Mouse (Mus musculus) midbrain, embryonic 16.5 days (tissue): ENCODE data around the gene Paqr7. TPM values are rescaled to one million over a fixed set of nuclear protein-coding genes. Genes with fewer than 3 reads are reported as not detected.

Experiments used
- ATAC-seq: fragments of 200-750 bp; cut with Nextera tagmentation; 2 replicates; pipeline ENCODE4 v1.8.0; 2017; ENCODE audit warnings: moderate TSS enrichment
- H3K27ac ChIP-seq: fragments of 300-500 bp; sonication (generic); 2 replicates; pipeline ENCODE4 v1.5.1; 2014; ENCODE audit warnings: mild to moderate bottlenecking, low read length, mixed read lengths
- H3K27me3 ChIP-seq: fragments of 300-500 bp; sonication (generic); 2 replicates; pipeline ENCODE4 v1.6.1; 2014; ENCODE audit warnings: low read depth, low read length, mixed read lengths; ENCODE audit not compliant: control insufficient read depth, insufficient read depth
- H3K36me3 ChIP-seq: fragments of 300-500 bp; sonication (generic); 2 replicates; pipeline ENCODE4 v1.6.1; 2014; ENCODE audit warnings: mild to moderate bottlenecking, low read length, moderate library complexity, mixed read lengths; ENCODE audit not compliant: control insufficient read depth, insufficient read depth
- H3K4me1 ChIP-seq: fragments of 300-500 bp; sonication (generic); 2 replicates; pipeline ENCODE4 v1.6.1; 2014; ENCODE audit warnings: mild to moderate bottlenecking, low read length, mixed read lengths; ENCODE audit not compliant: control insufficient read depth, insufficient read depth
- H3K4me2 ChIP-seq: fragments of 300-500 bp; sonication (generic); 2 replicates; pipeline ENCODE4 v1.6.1; 2014; ENCODE audit warnings: mild to moderate bottlenecking, low read length, mixed read lengths
- H3K4me3 ChIP-seq: fragments of 300-500 bp; sonication (generic); 2 replicates; pipeline ENCODE4 v1.5.1; 2014; ENCODE audit warnings: low read depth, mild to moderate bottlenecking, low read length, moderate library complexity, mixed read lengths
- H3K9ac ChIP-seq: fragments of 300-500 bp; sonication (generic); 2 replicates; pipeline ENCODE4 v1.6.1; 2014; ENCODE audit warnings: low read depth, low read length, mixed read lengths
- H3K9me3 ChIP-seq: fragments of 300-500 bp; sonication (generic); replicated peaks from 2 replicates; pipeline ENCODE4 v1.6.1; 2014; ENCODE audit warnings: mild to moderate bottlenecking, low read length, mixed read lengths; ENCODE audit not compliant: control insufficient read depth, poor library complexity, severe bottlenecking
- WGBS: fragments of 180-500 bp; shearing (Covaris S2); extraction: QIAGEN DNeasy Blood & Tissue Kit; methylation state at CpG from one replicate; pipeline ENCODE4 v1.1.7; 2014; 5-methylcytosine and 5-hydroxymethylcytosine counted together
- polyA plus RNA-seq: library from polyadenylated mRNA; unstranded; fragments of >200 nt; fragmentation: Nextera tagmentation; extraction: Ambion mirVana; gene quantifications from 2 replicates; pipeline ENCODE4 v1.2.1, GENCODE M21; 2015

Gene Paqr7
- polyA plus RNA-seq, 1 experiment from 2014 or later = 36.2 TPM

DNA sequence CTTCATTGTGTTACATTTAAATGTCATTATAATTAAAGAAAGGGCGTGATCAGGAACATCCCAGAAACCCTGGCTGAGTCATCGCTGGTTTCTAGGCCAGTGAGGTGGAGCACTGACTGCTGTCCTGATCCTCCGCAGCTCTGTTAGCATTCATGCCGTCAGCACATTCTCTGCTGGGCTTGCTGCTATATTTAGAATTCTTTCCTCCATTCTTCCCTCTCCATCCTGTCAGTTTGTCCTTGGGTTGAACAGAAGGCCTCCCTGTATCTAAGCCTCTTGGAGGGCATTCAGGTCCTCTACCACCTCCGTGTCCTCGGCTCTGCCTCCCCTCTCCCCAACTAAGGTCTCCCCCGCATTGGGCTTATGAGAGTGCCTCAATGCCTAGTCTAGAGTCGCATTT is 20.5 kb downstream of the Paqr7 start:
- 82% methylated on average over 8 of the region's 8 CpGs for WGBS
- H3K27me3 ChIP-seq = no peaks in the 10 kb centered on the region
- no peaks in the 10 kb centered on the region for H3K4me1 ChIP-seq
- no peak for ATAC-seq
- no peak overlapping the region for H3K4me3 ChIP-seq
- no peaks in the 10 kb centered on the region for H3K36me3 ChIP-seq
- H3K9me3 ChIP-seq = no peaks in the 10 kb centered on the region
- peak overlapping the region; percentile 33; the same call in 1 of the 2 replicates for H3K27ac ChIP-seq
- no peak overlapping the region for H3K9ac ChIP-seq
- no peak overlapping the region for H3K4me2 ChIP-seq

DNA sequence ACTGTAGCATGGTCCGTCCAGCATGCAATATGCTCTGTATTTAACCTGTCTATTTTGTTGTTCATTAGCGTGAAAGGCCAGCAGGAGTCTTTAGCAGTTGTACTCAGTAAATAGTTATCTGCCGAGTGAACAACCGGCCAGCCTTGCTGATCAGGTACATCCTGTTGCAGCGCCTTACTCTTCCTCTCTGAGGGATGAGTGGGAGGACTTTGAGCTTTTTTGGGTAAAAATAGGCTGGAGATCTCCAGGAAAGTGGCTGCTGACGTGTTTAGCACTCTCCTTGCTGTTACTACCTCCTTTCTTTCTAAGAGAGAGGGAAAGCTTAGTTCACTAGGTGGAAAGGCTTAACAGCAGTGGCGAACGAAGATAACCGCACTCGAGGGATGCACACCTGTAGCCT is 21.2 kb downstream of the Paqr7 start:
- Histone ChIP-seq H3K27ac (no peak overlapping the region), H3K4me1 (no peaks in the 10 kb centered on the region), H3K9ac (no peak overlapping the region), H3K27me3 (no peaks in the 10 kb centered on the region), H3K4me3 (no peak overlapping the region), H3K9me3 (no peaks in the 10 kb centered on the region), H3K4me2 (no peak overlapping the region), H3K36me3 (no peaks in the 10 kb centered on the region)
- no peak for ATAC-seq
- WGBS = 91% methylated on average over 10 of the region's 10 CpGs

DNA sequence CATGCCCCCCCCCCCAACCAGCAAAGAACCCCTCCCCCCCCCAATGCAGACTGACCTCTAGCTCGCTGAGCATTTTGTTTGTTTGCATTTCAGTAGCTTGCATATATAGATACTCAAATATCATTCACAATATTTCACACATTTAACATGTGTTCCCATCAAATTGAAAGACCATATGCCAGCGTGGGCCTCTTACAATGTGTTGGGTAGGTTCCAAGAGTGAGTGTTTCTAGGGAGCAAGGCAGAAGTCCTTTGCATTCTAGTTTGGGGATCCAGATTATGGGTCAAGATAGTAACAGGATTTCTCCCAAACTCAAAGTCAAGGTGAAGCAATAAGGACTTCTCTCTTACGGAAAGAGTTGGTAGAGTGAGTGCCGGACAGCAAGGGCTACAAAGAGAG is 22.0 kb downstream of the Paqr7 start:
- no peak overlapping the region for H3K4me2 ChIP-seq
- no peak overlapping the region for H3K27ac ChIP-seq
- H3K27me3 ChIP-seq = no peaks in the 10 kb centered on the region
- H3K4me3 ChIP-seq = no peak overlapping the region
- no peaks in the 10 kb centered on the region for H3K36me3 ChIP-seq
- no peaks in the 10 kb centered on the region for H3K9me3 ChIP-seq
- H3K9ac ChIP-seq = no peak overlapping the region
- ATAC-seq = no peak
- no peaks in the 10 kb centered on the region for H3K4me1 ChIP-seq
- WGBS = 93% methylated on average over 4 of the region's 4 CpGs

DNA sequence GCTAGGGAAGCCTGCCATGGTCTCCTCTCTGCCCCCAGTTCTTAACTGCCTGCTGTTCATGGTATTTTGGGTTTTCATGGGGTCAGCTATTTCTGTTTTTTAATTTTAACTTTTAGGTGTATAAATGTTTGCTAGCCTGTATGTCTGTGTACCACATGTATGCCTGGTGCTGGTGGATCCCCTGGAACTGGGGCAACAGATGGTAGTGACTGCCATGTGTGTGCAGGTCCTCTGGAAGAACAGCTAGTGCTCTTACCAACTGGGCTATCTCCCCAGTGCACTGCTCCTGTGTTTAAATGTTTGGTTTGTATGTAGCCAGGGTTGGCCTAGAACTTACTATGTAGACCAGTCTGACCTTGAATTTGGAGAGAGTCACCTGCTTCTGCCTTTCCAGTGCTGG is 22.8 kb downstream of the Paqr7 start:
- Histone ChIP-seq H3K36me3 (0 out of 2 replicates have a peak, but pooled peaks cover under 1% of the 10 kb centered on the region), H3K4me2 (no peak overlapping the region), H3K9me3 (no peaks in the 10 kb centered on the region), H3K27me3 (no peaks in the 10 kb centered on the region), H3K9ac (no peak overlapping the region), H3K27ac (no peak overlapping the region), H3K4me3 (no peak overlapping the region), H3K4me1 (no peaks in the 10 kb centered on the region)
- no peak for ATAC-seq

DNA sequence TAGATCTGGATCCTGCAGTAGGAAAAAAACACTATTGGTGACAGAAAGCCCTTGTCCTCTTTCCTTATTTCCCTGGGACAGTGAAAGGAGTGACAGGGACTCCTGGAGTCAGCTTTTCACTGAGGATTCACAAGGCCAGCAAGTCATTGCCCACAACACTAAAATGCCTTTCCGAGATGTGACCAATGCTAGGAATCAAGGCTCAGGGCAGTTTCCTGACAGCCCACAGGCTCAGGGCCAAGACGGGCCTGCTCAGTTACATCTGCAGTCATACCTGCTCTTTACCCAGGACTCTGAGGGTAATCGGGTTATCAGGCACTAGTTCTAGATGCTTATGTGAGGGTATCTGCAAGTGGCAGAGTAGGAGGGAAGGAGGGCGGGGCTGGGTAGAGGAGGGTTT is 26.9 kb downstream of the Paqr7 start:
- no peaks in the 10 kb centered on the region for H3K9me3 ChIP-seq
- WGBS = 89% methylated on average over 4 of the region's 4 CpGs
- H3K27ac ChIP-seq = no peak overlapping the region
- H3K4me3 ChIP-seq = no peak overlapping the region
- peaks cover 26% of the 10 kb centered on the region for H3K36me3 ChIP-seq
- no peak overlapping the region for H3K9ac ChIP-seq
- H3K4me2 ChIP-seq = no peak overlapping the region
- ATAC-seq = no peak
- H3K4me1 ChIP-seq = no peaks in the 10 kb centered on the region
- no peaks in the 10 kb centered on the region for H3K27me3 ChIP-seq

DNA sequence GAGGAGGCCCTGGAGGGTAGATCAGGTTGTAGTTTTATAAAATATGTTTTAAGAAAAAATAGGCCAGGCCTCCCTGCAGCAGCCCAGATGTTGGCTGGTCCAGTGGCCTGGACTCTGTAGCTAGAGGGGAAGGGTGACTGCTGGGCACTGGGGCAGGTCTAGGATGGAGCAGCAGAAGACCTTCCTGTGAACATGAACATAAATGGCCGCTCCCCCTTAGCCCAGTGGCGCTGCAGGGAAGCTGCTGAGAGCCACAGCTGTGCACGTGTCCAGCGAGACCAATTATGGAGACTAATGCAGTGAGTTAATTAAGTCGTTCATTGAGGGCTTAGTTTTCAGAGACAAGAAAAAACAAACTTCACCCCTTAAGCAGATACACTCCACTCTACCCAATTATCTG is 29.3 kb downstream of the Paqr7 start:
- Histone ChIP-seq H3K4me2 (no peak overlapping the region), H3K9me3 (no peaks in the 10 kb centered on the region), H3K27ac (no peak overlapping the region), H3K4me3 (no peak overlapping the region), H3K9ac (no peak overlapping the region), H3K27me3 (no peaks in the 10 kb centered on the region), H3K4me1 (no peaks in the 10 kb centered on the region), H3K36me3 (peaks cover 48% of the 10 kb centered on the region)
- WGBS = 58% methylated on average over 5 of the region's 5 CpGs
- ATAC-seq = no peak

DNA sequence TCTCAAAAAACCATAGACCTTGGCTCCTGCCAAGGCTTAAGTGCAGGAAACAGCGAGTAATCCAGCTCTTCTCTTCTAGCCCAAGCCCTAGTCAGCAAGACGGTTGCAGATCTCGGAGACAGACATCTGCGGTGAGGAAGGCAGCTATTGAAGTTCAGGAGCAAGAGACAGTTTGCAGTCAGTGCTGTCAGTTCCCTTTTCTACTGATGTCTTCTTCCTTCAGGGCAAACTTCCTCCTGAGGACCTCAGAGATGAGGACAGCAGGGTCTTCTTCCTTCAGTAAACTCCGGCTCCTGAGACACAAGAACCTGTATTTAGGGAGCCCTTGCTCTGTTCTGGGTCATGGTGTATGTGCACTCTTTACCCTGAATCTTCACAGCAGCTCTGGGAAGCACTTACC is 29.7 kb downstream of the Paqr7 start:
- Histone ChIP-seq H3K27ac (no peak overlapping the region), H3K27me3 (no peaks in the 10 kb centered on the region), H3K4me1 (no peaks in the 10 kb centered on the region), H3K4me2 (no peak overlapping the region), H3K4me3 (no peak overlapping the region), H3K9ac (no peak overlapping the region), H3K9me3 (no peaks in the 10 kb centered on the region), H3K36me3 (peaks cover 52% of the 10 kb centered on the region)
- 59% methylated on average over 5 of the region's 5 CpGs for WGBS
- ATAC-seq = no peak

DNA sequence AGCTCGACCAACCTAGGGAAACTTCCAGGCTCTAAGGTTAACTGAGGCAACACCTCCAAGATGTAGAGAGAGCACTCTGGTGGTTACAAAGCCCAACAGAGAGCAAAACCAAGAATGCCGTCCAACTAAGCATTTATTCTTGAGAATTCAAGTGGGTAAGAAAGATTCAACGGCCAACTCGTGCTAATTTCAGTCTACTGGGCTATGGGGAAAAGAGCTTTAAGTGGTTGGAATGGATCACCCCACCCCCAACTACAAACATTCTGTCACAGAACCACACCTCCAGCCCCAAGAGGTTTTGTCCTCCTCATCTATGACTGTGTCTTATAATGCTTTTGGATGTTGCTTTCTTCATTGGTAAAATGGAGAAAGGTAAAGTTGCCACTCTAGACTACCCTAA is 36.4 kb downstream of the Paqr7 start:
- 88% methylated on average over 4 of the region's 4 CpGs for WGBS
- Histone ChIP-seq H3K27me3 (no peaks in the 10 kb centered on the region), H3K4me2 (no peak overlapping the region), H3K4me3 (no peak overlapping the region), H3K36me3 (peaks cover 33% of the 10 kb centered on the region), H3K4me1 (peaks cover 16% of the 10 kb centered on the region), H3K9ac (no peak overlapping the region), H3K27ac (no peak overlapping the region), H3K9me3 (no peaks in the 10 kb centered on the region)
- ATAC-seq = no peak

DNA sequence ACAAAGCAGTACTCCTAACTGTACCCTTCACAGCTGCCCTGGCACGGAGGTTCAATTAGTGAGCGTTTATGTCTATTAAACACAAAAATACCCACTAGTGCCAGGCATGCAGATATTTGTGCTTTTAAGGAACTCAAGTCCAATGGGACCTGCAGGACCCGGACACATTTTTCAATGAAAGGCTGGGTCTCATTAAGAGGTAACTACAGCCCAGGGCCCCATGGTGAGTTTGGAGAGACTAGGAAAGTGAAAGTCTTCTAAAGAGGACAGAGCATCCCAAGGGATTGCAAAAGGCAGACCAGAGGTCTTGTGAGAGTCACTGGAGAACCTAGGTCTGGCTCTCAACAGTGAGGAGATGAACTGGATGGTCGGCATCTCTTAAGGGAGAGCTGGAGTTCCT is 36.9 kb downstream of the Paqr7 start:
- Histone ChIP-seq H3K4me2 (peak overlapping the region; percentile 98), H3K9me3 (no peaks in the 10 kb centered on the region), H3K36me3 (peaks cover 29% of the 10 kb centered on the region), H3K27ac (no peak overlapping the region), H3K4me3 (no peak overlapping the region), H3K4me1 (peaks cover 16% of the 10 kb centered on the region), H3K9ac (no peak overlapping the region), H3K27me3 (no peaks in the 10 kb centered on the region)
- ATAC-seq = no peak
- WGBS = 84% methylated on average over 4 of the region's 4 CpGs
